Mouse (Mus musculus) urinary bladder, adult 18-20 months (tissue): ENCODE results near the gene Sesn1.

ENCODE experiments used
- DNase-seq, 2 experiments: peaks; one replicate each; pipeline ENCODE4 v3.0.0; 2022; ENCODE audit warnings: low spot score in 2 of 2, mixed read lengths in 2 of 2

The Sesn1 gene

GRCm38 (mm10) chr10:41870101-41870500 is 60.4 kb downstream of the Sesn1 start:
- no peak for DNase-seq

- DNase-seq, result no peak
These were observed 61.8 kb downstream of the Sesn1 start for GRCm38 (mm10) chr10:41871564-41871963.

GRCm38 (mm10) chr10:41875624-41876023 is 65.9 kb downstream of the Sesn1 start:
- DNase-seq, result no peak

- DNase-seq, result no peak
These were observed 68.6 kb downstream of the Sesn1 start for GRCm38 (mm10) chr10:41878344-41878743.

GRCm38 (mm10) chr10:41879675-41880074 is 69.9 kb downstream of the Sesn1 start:
- no peak for DNase-seq

- no peak for DNase-seq
These were observed 70.5 kb downstream of the Sesn1 start for GRCm38 (mm10) chr10:41880206-41880605.

GRCm38 (mm10) chr10:41880777-41881176 is 71.0 kb downstream of the Sesn1 start:
- no peak for DNase-seq

- DNase-seq, result peak in 1 of 2 experiments; percentile 48
These were observed 71.7 kb downstream of the Sesn1 start for GRCm38 (mm10) chr10:41881438-41881837.

GRCm38 (mm10) chr10:41883741-41884575 is 74.2 kb downstream of the Sesn1 start:
- no peak for DNase-seq

GRCm38 (mm10) chr10:41887080-41887821 is 77.5 kb downstream of the Sesn1 start:
- peak; percentile 86 to 92 for DNase-seq

GRCm38 (mm10) chr10:41888365-41888941 is 78.7 kb downstream of the Sesn1 start:
- DNase-seq, result no peak

GRCm38 (mm10) chr10:41889566-41889965 is 79.8 kb downstream of the Sesn1 start:
- no peak for DNase-seq

GRCm38 (mm10) chr10:41890537-41890936 is 80.8 kb downstream of the Sesn1 start:
- no peak for DNase-seq

- no peak for DNase-seq
These were observed 81.6 kb downstream of the Sesn1 start for GRCm38 (mm10) chr10:41891312-41891711.

GRCm38 (mm10) chr10:41893433-41894411 is 84.0 kb downstream of the Sesn1 start:
- peak; percentile 20 to 53 for DNase-seq

GRCm38 (mm10) chr10:41896425-41896824 is 86.7 kb downstream of the Sesn1 start:
- DNase-seq, result no peak

- DNase-seq, result no peak
These were observed 87.1 kb downstream of the Sesn1 start for GRCm38 (mm10) chr10:41896865-41897264.

GRCm38 (mm10) chr10:41901456-41901855 is 91.7 kb downstream of the Sesn1 start:
- DNase-seq, result no peak

GRCm38 (mm10) chr10:41901864-41902263 is 92.1 kb downstream of the Sesn1 start:
- DNase-seq, result no peak

- DNase-seq, result no peak
These were observed 97.7 kb downstream of the Sesn1 start for GRCm38 (mm10) chr10:41907473-41907872.

- no peak for DNase-seq
These were observed 98.2 kb downstream of the Sesn1 start for GRCm38 (mm10) chr10:41907950-41908349.
